Mouse (Mus musculus): Measurements from ENCODE around the gene Rbfox2.

GRCm38 (mm10) chr15:77356248-77356810, 49.5 kb upstream of the Rbfox2 start:
- TF ChIP-seq CTCF (conservative IDR thresholded peaks at IDR 0.05; ENCODE audit: insufficient read depth, insufficient read length, low read depth, low read length) (no peak), POLR2A (IDR thresholded peaks at IDR 0.05; ENCODE audit: low read depth, low read length) (no peak)
